Mouse (Mus musculus) cerebellum, postnatal 4 days (tissue): ENCODE data around the gene Yif1a.
A peak's percentile ranks its signal among the peaks of the same experiment; 100 is the strongest.

ENCODE experiments used
- DNase-seq, 2 experiments: peaks; one replicate each; pipeline ENCODE4 v3.0.0; 2022; ENCODE audit warnings: low spot score in 2 of 2, mixed read lengths in 1 of 2

Yif1a gene

DNA sequence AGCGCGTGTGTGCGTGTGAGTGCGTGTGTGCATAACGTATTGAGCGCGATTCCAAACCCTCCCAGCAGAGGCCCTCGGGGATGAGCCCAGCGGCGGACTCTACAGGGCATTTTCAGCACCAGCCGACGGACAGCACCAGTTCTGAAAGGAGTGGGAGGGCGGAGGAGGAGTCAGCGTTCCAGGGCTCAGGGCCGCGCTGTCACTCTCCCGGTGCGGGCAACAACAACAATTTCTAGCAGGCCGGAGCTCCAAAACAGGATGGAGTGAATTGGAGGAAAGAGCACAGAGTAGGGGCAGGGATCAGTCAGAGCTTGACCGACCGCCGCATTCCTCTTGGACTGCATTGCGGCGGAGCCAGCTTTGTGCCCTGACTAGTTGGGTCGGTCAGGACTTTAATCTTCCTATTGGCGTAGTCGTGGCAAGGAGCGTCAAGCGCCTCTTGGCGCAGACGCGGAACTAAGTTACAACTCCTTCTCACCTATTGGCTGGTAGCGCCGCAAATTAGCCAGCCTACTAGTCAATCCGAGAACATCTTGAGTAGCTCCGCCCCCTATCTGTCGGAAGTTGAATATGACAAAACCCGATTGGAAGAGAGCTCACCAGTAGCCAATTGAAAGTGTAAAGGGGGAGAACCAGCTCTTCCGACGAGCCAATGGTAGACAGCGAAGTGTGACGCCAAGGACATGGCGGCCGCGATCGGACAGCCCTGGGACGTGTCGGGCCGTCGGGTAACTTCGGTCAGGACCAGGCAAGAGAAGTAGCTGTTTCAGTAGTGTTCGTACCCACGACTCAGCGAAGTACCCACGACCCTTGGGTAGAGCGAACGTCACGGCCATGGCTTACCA, at the start of gene Yif1a:
Gene Yif1a, plus strand, starts transcription at position 655 of the 845 bp plus-strand sequence.
- DNase-seq, result peak; percentile 71 to 87

DNA sequence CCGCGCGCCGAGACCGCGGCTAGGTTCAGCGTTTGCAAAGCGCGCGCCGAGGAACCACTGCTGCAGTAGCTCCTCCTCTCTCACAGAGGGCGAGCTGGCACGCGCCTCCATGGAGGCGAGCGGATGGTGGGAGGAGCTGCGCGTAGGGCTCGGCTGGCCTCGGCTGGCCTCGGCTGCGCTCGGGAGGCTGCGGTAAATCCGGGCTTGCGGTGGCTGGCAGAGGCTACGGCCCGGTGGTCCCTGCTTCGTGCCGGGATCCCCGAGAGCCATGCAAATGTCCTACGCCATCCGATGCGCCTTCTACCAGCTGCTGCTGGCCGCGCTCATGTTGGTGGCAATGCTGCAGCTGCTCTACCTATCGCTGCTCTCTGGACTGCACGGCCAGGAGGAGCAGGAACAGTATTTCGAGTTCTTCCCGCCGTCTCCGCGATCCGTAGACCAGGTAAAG, 49.6 kb upstream of the Yif1a start, which contains the start of the genes B4gat1 and AC124502.3:
Gene B4gat1, plus strand, starts transcription at position 118 of the 448 bp plus-strand sequence.
Gene AC124502.3, plus strand, starts transcription at position 183 of the 448 bp plus-strand sequence.
- peak; percentile 76 to 90 for DNase-seq

GRCm38 (mm10) chr19:5039301-5040114, 48.8 kb upstream of the Yif1a start:
- DNase-seq, result peak in 1 of 2 experiments; percentile 16

GRCm38 (mm10) chr19:5040862-5041523, 47.3 kb upstream of the Yif1a start, which contains the start of gene Brms1:
Brms1 (plus strand) TSS chr19:5041354.
- DNase-seq, result peak; percentile 78 to 88

- DNase-seq, result no peak
These were observed 46.8 kb upstream of the Yif1a start for GRCm38 (mm10) chr19:5041588-5041987.

- no peak for DNase-seq
These were observed 42.8 kb upstream of the Yif1a start for GRCm38 (mm10) chr19:5045531-5045930.

GRCm38 (mm10) chr19:5048138-5049056, 39.9 kb upstream of the Yif1a start:
- no peak for DNase-seq

GRCm38 (mm10) chr19:5049325-5049724, 39.0 kb upstream of the Yif1a start:
- no peak for DNase-seq

- peak in 1 of 2 experiments; percentile 15 for DNase-seq
These were observed 38.1 kb upstream of the Yif1a start, which contains the start of gene Rin1 for GRCm38 (mm10) chr19:5050047-5050905. Rin1 (plus strand) TSS chr19:5050481.

DNA sequence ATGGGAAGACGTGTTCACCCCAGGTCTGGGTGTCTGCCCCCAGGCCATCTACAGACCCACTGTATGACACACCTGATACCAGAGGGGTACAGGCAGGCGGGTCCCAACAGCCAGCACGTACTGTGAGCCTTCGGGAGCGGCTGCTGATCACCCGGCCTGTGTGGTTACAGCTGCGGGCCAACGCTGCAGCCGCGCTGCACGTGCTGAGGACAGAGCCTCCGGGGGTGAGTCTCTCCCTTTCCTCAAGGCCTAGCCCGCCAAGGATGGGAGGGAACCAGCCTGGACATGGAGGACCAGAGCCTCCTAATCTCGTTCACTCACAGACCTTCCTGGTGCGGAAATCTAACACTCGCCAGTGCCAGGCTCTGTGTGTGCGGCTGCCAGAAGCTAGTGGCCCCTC, 37.3 kb upstream of the Yif1a start:
- DNase-seq, result peak in 1 of 2 experiments; percentile 14

DNA sequence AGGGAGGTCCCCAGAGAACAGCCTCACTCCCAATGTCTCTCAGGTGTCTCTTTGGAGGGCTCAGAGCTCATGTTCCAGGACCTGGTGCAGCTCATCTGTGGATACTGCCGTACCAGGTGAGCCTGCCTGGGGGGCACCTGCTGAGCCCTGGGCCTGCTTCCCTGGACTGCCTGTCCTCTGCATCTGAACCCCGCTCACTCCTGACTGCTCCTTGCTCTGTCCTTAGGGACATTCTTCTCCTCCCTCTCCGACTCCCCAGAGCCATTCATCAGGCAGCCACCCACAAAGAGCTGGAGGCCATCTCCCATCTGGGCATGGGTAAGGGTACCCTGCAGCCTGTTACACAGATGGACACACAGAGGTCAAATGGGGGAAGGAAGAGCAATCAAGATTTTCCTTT, 36.8 kb upstream of the Yif1a start:
- DNase-seq, result no peak

GRCm38 (mm10) chr19:5052166-5052822, 36.0 kb upstream of the Yif1a start:
- peak in 1 of 2 experiments; percentile 39 for DNase-seq

DNA sequence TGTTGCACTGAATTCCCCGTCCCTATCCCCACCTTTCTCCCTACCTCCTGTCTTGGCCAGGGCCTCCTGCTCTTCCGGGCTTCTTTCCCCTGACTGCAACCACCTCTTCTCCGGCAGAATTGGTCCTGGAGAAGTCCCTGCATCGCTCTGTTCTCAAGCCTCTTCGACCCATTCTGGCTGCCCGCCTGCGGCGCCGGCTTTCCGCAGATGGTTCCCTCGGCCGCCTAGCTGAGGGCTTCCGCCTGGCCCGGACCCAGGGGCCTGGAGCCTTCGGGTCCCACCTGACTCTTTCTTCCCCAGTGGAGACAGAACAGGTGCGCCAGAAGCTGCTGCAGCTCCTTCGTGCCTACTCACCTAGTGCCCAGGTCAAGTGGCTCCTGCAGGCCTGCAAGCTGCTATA, 35.5 kb upstream of the Yif1a start:
- no peak for DNase-seq

- peak in 1 of 2 experiments; percentile 59 for DNase-seq
These were observed 34.4 kb upstream of the Yif1a start for GRCm38 (mm10) chr19:5053909-5054308.

GRCm38 (mm10) chr19:5056251-5056650, 32.1 kb upstream of the Yif1a start:
- peak in 1 of 2 experiments; percentile 58 for DNase-seq

- DNase-seq, result no peak
These were observed 30.2 kb upstream of the Yif1a start for GRCm38 (mm10) chr19:5057876-5058775.

DNA sequence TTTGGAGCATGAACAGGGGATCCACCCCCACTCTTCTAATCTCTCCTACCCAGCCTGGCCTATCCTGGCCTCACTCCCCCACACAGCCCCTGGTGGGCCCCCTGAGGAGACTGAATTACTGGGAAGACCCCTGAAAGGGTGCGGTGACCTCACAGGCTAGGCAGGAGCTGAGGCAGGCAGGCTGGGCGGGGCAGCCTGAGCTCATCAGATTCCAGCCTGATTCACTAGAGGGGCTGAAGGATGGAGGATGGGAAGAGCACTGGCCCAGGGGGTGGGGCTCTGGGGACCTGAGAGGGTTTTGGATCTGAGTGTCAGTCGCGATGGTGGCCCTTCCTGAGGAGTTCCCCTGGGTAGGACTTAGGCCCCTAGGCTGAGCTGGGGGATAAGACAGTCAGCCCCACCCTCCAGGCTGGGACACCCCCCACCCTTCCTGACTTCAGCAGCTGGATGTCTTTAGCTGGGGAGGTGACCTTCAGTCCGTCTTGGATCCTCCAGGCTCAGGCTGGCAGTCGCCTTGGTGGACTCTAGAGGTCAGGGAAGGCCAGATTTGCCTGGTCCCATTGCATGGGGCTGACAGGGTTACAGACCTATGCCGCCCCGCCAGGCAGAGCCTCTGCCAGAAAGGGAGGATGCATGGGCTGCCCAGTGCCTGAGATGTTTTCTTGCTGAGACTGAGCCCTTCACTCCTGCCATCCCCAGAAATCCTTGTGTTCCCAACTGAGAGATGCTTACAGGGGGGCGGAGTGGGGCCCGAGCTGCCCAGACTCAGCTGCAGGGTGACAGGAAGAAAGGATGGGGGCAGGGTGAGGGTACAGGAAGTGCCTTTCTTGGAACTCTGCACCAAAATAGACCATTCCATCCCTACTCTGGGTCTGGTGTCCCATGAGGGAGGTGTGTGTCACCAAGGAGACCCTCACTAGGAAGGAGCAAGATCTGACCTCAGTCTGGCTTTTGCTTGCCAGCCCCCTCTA, 29.3 kb upstream of the Yif1a start:
- no peak for DNase-seq
